Mouse (Mus musculus) thymus, adult 2 months (tissue): ENCODE data around the gene Clca2. TPM values are rescaled to one million over a fixed set of nuclear protein-coding genes. Genes with fewer than 3 reads are reported as not detected.

Experiments
- DNase-seq: peaks from one replicate; pipeline ENCODE4 v3.0.0; 2021
- H3K27ac ChIP-seq: fragments of 200-500 bp; 2 replicates; pipeline ENCODE4 v1.5.1; 2012; ENCODE audit warnings: low read length, control low read depth; ENCODE audit not compliant: control insufficient read depth, insufficient read depth
- H3K27me3 ChIP-seq: fragments of 200-500 bp; 2 replicates; pipeline ENCODE4 v1.6.1; 2012; ENCODE audit warnings: mild to moderate bottlenecking, low read length, moderate library complexity, mixed read lengths; ENCODE audit not compliant: control insufficient read depth, insufficient read depth
- H3K36me3 ChIP-seq: fragments of 200-500 bp; 2 replicates; pipeline ENCODE4 v1.6.1; 2012; ENCODE audit warnings: mild to moderate bottlenecking, low read length, moderate library complexity; ENCODE audit not compliant: control insufficient read depth, insufficient read depth
- H3K4me1 ChIP-seq: fragments of 200-500 bp; replicated peaks from 2 replicates; pipeline ENCODE4 v1.6.1; 2012; ENCODE audit warnings: low read length; ENCODE audit not compliant: control insufficient read depth, insufficient read depth
- H3K4me3 ChIP-seq: fragments of 200-500 bp; 2 replicates; pipeline ENCODE4 v1.5.1; 2012; ENCODE audit warnings: mild to moderate bottlenecking, low read length, control low read depth, moderate library complexity; ENCODE audit not compliant: control insufficient read depth, insufficient read depth
- CTCF ChIP-seq: fragments of 200-500 bp; IDR thresholded peaks from 2 replicates; pipeline ENCODE4 v1.5.1; 2012; ENCODE audit warnings: mild to moderate bottlenecking, control low read depth, low read length, moderate library complexity, borderline replicate concordance; ENCODE audit not compliant: control insufficient read depth, poor library complexity, insufficient read depth; ENCODE audit errors: extremely low read depth
- POLR2A ChIP-seq: fragments of 200-500 bp; IDR thresholded peaks from 2 replicates; pipeline ENCODE4 v1.6.1; 2012; ENCODE audit warnings: mild to moderate bottlenecking, low read length, control low read depth, moderate library complexity; ENCODE audit not compliant: control insufficient read depth, poor library complexity, insufficient read depth; ENCODE audit errors: extremely low read depth
- WGBS: fragments of 180-500 bp; shearing (Covaris S2); methylation state at CpG from one replicate; pipeline ENCODE4 v1.1.7; 2018; 5-methylcytosine and 5-hydroxymethylcytosine counted together
- polyA plus RNA-seq: library from polyadenylated mRNA; depleted of rRNA; stranded (reverse); fragments of >200 nt; gene quantifications from 2 replicates; pipeline ENCODE4 v1.2.3, GENCODE M21; 2012

Clca2 gene
- polyA plus RNA-seq, 1 experiment, result 2.0 TPM

- WGBS, result 52% methylated on average over 3 of the region's 3 CpGs
- DNase-seq, result peak; percentile 17
- no peaks in the 10 kb centered on the region for H3K36me3 ChIP-seq
Measured at GRCm38 (mm10) chr3:145131210-145131868, 32.1 kb upstream of the Clca2 start.

DNA sequence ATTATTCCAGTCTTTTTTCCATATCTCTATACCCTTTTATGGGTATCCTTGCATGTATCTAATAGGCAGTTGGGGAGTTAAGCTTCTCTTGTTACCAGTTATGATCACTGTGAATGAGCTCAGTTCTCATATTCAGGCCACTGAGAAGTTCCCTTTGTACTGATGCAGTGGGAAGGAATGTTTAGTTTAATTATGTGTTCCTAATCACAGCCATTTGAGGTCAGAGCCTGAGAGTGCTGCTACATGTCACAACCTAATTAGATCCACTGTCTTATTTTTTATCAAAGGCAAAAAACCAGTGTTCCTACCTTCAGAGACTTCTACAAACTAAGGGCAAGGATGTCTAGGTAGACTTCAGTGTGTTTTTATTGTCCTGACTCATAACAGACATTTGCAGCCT lies 30.1 kb upstream of the Clca2 start:
- DNase-seq, result no peak

More at GRCm38 (mm10) chr3:145131210-145131868, 32.1 kb upstream of the Clca2 start:
- H3K27me3 ChIP-seq, result no peaks in the 10 kb centered on the region
- TF ChIP-seq POLR2A, result no peak
- no peak for TF ChIP-seq CTCF
- no peak overlapping the region for H3K4me3 ChIP-seq
- H3K27ac ChIP-seq, result no peak overlapping the region
- no peaks in the 10 kb centered on the region for H3K4me1 ChIP-seq

GRCm38 (mm10) chr3:145126618-145127017 lies 27.4 kb upstream of the Clca2 start:
- 58% methylated on average over 2 of the region's 2 CpGs for WGBS
- Histone ChIP-seq H3K4me1 (no peaks in the 10 kb centered on the region), H3K4me3 (no peak overlapping the region), H3K27ac (no peak overlapping the region), H3K27me3 (no peaks in the 10 kb centered on the region), H3K36me3 (no peaks in the 10 kb centered on the region)
- TF ChIP-seq POLR2A (no peak), CTCF (no peak)
- no peak for DNase-seq

More for the DNA sequence above, 30.1 kb upstream of the Clca2 start:
- no peak overlapping the region for H3K4me3 ChIP-seq
- H3K27ac ChIP-seq, result no peak overlapping the region
- TF ChIP-seq CTCF (no peak), POLR2A (no peak)
- H3K27me3 ChIP-seq, result no peaks in the 10 kb centered on the region
- H3K4me1 ChIP-seq, result no peaks in the 10 kb centered on the region
- H3K36me3 ChIP-seq, result no peaks in the 10 kb centered on the region

DNA sequence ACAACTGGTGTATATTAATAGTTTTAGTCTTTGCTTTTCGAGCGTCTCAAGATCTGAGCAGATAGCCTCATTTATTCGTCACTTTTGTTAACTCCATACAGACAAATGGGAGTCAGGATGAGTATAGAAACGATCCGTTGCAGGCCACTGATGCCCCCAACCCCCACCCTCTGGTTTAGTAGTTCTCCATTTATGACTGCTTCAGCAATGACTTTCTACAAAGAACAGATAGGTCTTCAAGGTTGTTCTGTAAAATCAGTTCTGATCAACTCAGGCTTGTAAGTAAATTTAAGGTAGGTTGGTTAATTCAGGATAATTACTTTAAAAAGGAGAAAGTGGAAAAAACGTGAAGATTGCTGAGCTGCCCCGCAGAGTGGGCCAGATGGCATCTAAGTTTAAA lies 20.2 kb upstream of the Clca2 start:
- Histone ChIP-seq H3K36me3 (no peaks in the 10 kb centered on the region), H3K4me3 (no peak overlapping the region), H3K4me1 (no peaks in the 10 kb centered on the region), H3K27me3 (no peaks in the 10 kb centered on the region), H3K27ac (no peak overlapping the region)
- WGBS, result 80% methylated on average over 7 of the region's 7 CpGs
- TF ChIP-seq CTCF (no peak), POLR2A (no peak)
- DNase-seq, result peak; percentile 13

GRCm38 (mm10) chr3:145119002-145119358 lies 19.7 kb upstream of the Clca2 start:
- peak overlapping the region; percentile 61 for H3K4me3 ChIP-seq
- WGBS, result 6% methylated on average over 14 of the region's 14 CpGs

DNA sequence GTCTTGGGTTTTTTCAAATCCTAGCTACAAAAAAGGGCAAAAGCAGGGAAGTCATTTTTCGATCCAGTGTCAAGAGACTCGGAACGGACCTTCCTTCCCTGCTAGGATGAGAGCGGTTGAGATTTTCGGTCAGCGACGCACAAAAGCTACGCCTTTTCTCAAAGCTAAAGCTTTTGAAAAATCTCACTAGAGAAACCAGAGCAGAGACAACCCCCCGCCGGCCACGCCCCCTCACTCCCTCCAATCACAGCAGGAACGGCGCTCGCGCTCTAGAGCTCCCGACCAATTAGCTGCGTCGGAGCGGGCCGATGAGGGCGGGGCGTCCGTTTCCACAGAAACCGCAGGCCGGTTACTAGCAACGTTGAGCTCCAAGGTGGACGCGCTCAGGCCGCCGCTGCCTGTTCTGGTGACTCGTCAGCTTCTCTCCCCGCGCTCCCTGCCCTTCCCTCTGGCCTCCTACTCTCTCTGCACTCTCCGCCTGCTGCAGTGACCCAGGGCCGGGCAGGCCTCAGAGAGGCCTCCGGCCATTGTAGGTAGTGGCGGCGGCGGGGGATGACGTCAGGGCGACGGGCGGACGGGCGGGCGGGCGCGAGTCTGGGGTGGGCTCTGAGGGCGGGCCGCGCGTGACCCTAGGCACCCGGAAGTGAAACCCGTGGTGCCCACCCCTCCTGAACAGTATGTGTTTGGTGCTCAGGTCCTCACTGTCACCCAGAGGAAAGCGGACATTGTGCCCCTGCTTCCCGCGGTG lies 19.2 kb upstream of the Clca2 start, which contains the start of gene Odf2l:
Gene Odf2l (plus strand): TSS at position 335 of the 748 bp plus-strand sequence.
- peak within 1 kb of the TSS; percentile 61 for H3K4me3 ChIP-seq
- peak; percentile 98 for DNase-seq
- no peaks in the 10 kb centered on the region for H3K4me1 ChIP-seq
- H3K36me3 ChIP-seq, result no peaks in the 10 kb centered on the region
- peak within 1 kb of the TSS; percentile 51; the same call in 1 of the 2 replicates for H3K27ac ChIP-seq
- no peaks in the 10 kb centered on the region for H3K27me3 ChIP-seq
- TF ChIP-seq CTCF (peak; percentile 44; the same call in 1 of the 2 replicates), POLR2A (peak; percentile 69; the same call in 1 of the 2 replicates)
- under 1% methylated on average over 57 of the region's 57 CpGs for WGBS

More at GRCm38 (mm10) chr3:145119002-145119358, 19.7 kb upstream of the Clca2 start:
- no peak for TF ChIP-seq POLR2A
- no peaks in the 10 kb centered on the region for H3K4me1 ChIP-seq
- no peak for DNase-seq
- H3K36me3 ChIP-seq, result no peaks in the 10 kb centered on the region
- H3K27ac ChIP-seq, result peak overlapping the region; percentile 51; the same call in 1 of the 2 replicates
- no peaks in the 10 kb centered on the region for H3K27me3 ChIP-seq

GRCm38 (mm10) chr3:145117637-145118036 lies 18.4 kb upstream of the Clca2 start:
- Histone ChIP-seq H3K36me3 (no peaks in the 10 kb centered on the region), H3K27me3 (no peaks in the 10 kb centered on the region), H3K27ac (no peak overlapping the region), H3K4me1 (no peaks in the 10 kb centered on the region), H3K4me3 (no peak overlapping the region)
- DNase-seq, result no peak
- TF ChIP-seq POLR2A, result no peak
- TF ChIP-seq CTCF, result no peak
- 91% methylated on average over 10 of the region's 10 CpGs for WGBS
